Mouse (Mus musculus): ENCODE measurements around the gene Rhob. TPM values are rescaled to one million over a fixed set of nuclear protein-coding genes. Genes with fewer than 3 reads are reported as not detected.

Gene Rhob
- polyA plus RNA-seq, 1 experiment: 0.02 TPM

DNA sequence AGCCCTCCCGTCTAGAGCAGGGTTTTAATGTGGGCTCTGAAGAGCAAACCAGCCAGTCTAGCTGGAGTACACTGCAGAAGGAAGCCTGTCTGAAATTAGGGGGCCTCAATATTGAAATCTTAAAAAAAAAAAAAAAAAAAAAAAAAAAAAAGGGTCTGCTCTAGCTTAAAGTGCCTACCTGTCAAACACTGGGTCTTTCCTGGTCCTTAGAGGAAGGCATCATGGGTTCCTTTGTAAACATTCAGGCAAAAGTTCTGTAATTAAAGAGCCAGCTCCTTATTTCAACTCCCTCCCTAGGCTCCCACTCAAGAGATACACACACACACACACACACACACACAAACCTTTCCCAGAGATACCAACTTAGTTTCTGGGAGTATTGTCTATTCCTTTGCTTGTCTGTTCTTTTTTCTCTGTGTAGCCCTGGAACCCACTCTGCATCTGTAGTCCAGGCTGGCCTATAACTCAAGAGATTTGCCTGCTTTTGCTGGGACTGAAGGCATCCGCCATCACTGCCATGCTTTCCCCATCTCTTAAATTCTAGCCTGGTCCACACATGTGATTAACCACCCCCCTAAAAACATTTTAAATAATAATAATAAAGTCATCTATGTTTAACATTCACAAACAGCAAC is 3.0 kb downstream of the Rhob start:
- no peak for TF ChIP-seq GATA1 (IDR thresholded peaks at IDR 0.05; ENCODE audit: low read length)

DNA sequence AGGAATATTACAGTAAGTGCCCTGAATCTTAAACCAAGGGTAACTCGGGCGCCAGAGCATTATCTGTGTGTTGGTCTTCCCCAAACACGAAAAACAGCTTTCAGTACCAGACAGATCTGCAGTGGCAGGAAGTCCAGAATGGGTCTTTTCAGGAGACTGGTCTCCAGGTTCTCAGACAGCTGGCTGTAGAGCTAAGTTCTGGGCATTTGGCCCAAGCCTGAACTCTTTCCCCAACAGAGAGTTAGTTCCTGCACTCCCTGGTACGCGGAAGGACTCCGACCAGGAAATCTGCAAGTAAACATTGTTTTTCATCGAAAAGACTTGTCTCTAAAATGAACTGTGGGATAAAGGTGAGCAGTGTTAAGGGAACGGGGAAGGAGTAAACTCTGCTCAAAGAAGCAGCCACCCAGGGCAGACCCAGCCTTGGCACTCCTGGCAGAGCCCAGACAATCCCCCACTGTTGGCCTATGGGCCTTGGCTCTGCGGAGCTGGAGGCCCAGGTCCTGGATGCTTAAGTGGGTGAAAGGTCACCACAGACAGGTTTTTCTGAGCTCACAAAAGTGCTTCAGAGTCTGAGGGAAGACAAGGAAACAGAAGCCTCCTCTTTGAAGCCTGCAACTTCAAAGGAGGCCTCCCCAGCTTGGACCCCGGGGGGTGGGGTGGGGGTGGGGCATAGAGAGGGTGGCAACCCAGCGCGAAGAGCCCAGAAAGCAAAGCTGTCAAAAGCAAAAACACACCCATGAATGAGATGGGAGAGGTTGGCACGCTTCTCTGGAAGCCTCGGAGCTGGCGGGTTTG is 3.7 kb downstream of the Rhob start:
- TF ChIP-seq GATA1 (IDR thresholded peaks at IDR 0.05; ENCODE audit: low read length): no peak

- no peak for TF ChIP-seq GATA1 (IDR thresholded peaks at IDR 0.05; ENCODE audit: low read length)
Measured at GRCm38 (mm10) chr12:8494675-8495074, 5.1 kb downstream of the Rhob start.

DNA sequence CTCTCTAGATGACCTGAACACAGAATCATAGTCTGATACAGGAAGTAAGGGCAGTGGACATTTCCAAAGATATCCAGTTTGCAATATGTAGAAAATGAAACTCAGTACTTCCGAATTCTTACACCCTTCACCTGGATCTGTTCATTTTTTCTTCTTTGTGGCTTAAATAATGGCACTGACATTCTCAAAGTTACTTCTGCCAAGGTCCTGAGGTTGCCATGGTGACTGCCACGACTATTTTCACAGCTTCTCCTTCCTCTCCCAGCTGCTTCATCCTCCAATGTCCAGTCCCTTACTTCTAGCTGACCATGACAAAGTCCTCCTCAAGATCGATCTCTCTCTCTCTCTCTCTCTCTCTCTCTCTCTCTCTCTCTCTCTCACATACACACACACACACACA is 6.4 kb downstream of the Rhob start:
- no peak for TF ChIP-seq GATA1 (IDR thresholded peaks at IDR 0.05; ENCODE audit: low read length)

DNA sequence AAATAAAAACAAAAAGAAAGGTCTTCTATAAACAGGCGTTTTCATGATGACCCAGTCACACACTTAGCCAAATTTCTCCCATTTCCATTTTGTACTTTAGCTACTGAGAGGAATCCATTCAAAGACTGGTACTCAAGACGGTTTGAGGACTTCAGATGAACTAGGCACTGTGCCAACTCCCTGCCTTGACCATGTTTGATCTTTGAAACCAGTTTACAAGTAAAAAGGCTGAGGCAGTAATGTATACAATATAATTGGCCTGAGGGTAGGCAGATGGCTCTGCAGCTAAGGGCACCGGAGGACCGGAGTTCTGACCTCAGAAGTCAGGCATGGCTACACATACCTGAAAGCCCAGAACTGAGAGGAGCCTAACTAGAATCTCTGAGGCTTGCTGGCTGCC is 10.7 kb downstream of the Rhob start:
- no peak for TF ChIP-seq GATA1 (IDR thresholded peaks at IDR 0.05; ENCODE audit: low read length)

- TF ChIP-seq GATA1 (IDR thresholded peaks at IDR 0.05; ENCODE audit: low read length): no peak
Measured at GRCm38 (mm10) chr12:8488652-8488980, 11.2 kb downstream of the Rhob start.

DNA sequence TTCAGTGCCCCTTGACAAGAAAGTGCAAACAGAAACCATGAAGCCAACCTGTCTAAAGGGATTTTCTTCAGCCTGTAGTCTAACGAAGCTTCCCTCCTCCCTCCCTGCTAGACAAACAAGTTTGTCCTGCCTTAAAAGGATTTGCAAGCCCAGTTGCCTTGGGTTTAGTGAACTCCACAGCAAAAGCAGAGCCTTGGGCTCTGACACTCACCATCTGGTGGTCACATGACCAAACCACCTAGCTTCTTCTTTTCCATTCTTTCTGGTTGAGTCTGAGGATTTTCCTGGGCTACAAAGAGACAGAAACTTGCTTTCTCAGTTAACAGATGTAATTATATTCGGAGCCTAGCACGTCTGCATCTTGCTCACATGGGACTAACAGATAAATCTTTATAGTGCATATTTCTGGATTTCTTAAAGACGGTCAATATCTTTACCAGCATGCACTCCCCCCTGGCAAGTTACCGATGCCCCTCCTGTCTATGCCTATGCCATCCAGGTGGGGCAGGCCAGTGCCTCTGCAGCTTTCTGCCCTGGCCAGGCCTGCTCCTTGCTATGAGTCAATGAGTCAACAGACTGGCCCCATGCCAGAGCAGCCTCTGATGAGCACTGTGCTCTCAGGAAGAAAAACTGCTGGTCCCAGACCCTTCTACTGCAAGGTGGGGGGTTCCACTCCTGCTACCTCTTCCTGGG is 11.7 kb downstream of the Rhob start:
- no peak for TF ChIP-seq GATA1 (IDR thresholded peaks at IDR 0.05; ENCODE audit: low read length)

DNA sequence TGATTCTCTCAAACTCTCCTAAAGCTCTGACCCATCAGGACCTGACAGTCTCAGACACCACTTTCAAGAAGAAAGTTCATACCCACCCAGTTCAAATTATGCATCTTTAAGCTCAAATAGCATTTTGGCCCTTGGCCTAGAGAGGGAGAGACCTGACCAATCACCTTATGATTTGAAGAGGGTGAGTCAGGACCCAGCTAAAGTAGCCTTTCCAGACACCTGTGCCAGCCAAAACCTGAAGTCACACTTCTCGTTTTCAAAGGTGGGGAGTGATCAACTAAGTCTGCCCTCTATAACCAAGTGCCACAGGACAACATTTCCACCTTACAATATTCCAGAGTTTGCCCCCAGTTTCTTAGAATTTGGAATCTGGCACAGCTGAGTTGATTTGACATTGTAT is 12.5 kb downstream of the Rhob start:
- no peak for TF ChIP-seq GATA1 (IDR thresholded peaks at IDR 0.05; ENCODE audit: low read length)

GRCm38 (mm10) chr12:8485247-8485646 is 14.6 kb downstream of the Rhob start:
- TF ChIP-seq GATA1 (IDR thresholded peaks at IDR 0.05; ENCODE audit: low read length): no peak

- TF ChIP-seq GATA1 (IDR thresholded peaks at IDR 0.05; ENCODE audit: low read length): no peak
Measured at GRCm38 (mm10) chr12:8482169-8482568, 17.6 kb downstream of the Rhob start.

DNA sequence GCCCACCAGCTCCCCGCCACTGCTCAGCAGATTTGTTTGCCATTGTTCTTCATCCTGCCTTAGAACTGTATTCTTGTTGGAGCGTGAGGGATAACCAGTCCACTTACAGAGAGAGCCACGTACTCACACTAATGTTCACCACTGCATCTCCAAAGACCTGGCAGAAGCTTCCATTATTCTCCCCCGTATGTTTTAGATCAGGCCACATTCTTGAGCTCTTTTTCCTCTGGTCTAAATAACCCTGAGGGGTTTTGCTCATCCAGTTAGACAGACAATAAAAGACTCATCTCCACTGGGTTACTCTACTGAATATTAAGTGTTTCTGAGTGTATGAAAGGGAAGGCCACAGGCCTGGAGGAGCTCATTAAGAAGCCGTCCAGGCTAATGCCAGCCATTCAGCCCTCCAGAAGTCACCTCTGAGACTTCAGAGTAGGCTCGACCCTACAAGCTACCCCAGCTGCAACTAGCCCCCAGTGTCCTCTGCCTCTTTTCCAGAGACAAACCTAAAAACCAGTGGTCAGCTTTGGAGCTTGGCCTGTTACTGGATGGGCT is 24.9 kb downstream of the Rhob start:
- no peak for TF ChIP-seq GATA1 (IDR thresholded peaks at IDR 0.05; ENCODE audit: low read length)

- TF ChIP-seq GATA1 (IDR thresholded peaks at IDR 0.05; ENCODE audit: low read length): no peak
Measured at GRCm38 (mm10) chr12:8472591-8473358, 27.0 kb downstream of the Rhob start.

DNA sequence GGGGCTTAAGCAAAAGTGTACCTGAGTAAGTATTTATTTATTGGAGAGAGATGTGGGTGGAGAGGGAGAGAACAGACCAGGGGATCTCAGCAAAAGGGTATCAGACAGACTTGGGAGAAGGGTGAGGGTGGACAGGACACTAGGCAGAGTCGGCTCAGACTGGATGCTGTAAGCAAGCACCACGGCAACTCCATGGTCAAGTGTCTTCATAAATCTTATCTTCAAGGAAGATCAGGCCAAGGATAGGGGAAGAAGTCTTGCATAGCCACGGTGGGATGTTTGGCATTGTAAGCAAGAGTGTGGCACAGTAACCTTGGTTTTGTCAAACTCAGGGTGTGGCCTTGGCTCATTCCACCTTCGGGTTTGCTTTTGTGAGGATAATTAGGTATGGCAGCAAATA is 27.8 kb downstream of the Rhob start:
- TF ChIP-seq GATA1 (IDR thresholded peaks at IDR 0.05; ENCODE audit: low read length): no peak

GRCm38 (mm10) chr12:8470962-8471361 is 28.8 kb downstream of the Rhob start:
- no peak for TF ChIP-seq GATA1 (IDR thresholded peaks at IDR 0.05; ENCODE audit: low read length)

- TF ChIP-seq GATA1 (IDR thresholded peaks at IDR 0.05; ENCODE audit: low read length): no peak
Measured at GRCm38 (mm10) chr12:8469742-8470494, 29.9 kb downstream of the Rhob start.
